Comparison of ENCODE assay signal across 12 mouse cellular contexts in the genomic region with DNA sequence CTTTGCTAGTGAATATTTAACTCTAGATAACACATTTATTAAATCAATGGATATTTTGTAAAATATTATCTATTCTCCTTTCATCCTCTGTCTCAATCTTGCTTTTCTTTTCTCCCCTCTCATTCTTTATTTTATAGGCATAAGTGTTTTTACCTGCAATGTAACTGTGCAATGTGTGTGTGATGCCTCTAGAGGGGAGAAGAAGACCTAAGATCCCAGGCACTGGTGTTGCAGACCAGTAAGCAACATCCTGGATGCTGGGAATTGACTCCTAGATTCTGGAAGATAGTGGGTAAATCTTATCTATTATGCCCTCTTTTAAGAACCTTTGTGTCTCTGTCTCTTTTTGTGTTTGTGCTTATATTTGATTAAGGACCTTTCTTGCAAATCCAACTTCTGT.
"Had no signal": no experiment of that assay in that cellular context is flagged by ENCODE, and none has a peak within 500 bp of the region (broad histone marks: within the 10 kb centered on the region; RNA-seq: fewer than 3 reads in every experiment).

No protein-coding gene starts in this region.

- H3K4me3 ChIP-seq: kidney, embryonic 15.5 days; limb, embryonic 15.5 days; liver, embryonic 12.5 days; megakaryocyte, embryonic 14.5 days had no signal

- H3K27ac ChIP-seq: kidney, embryonic 15.5 days; limb, embryonic 15.5 days; liver, embryonic 12.5 days; macrophage; stomach, postnatal 0 days had no signal

- H3K27me3 ChIP-seq: kidney, embryonic 15.5 days; limb, embryonic 15.5 days; liver, embryonic 12.5 days; megakaryocyte, embryonic 14.5 days had no signal

- DNase-seq: kidney, adult 2 months; kidney, postnatal 36 days; lung, embryonic 14.5 days; lung, postnatal 14 days; right cerebral cortex, postnatal 14 days; thymus, postnatal 14 days had no signal

- ATAC-seq: liver, embryonic 12.5 days had no signal
